In the genomic region with DNA sequence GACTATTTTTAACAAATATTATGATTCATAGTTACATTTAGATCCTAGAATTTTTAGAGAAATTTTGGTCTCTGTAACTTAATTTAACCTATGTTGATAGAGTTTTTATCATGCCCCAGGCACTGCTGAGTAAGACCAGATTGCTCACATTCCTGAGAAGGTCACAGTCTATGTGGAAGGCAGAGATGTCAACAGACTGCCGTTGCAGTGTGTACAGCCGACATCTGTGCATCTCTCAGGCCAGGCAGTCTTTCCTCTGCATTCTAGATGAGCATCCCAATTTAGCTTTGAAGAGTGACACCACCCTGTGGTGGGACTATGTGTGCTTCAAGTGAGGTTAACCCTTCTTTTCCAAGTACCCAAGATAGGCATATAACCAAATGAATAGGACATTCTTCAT, we compare ENCODE assay signal across 12 mouse cellular contexts.
"Had no signal": no experiment of that assay in that cellular context is flagged by ENCODE, and none has a peak within 500 bp of the region (broad histone marks: within the 10 kb centered on the region; RNA-seq: fewer than 3 reads in every experiment).

No protein-coding gene starts in this region.

- H3K9me3 ChIP-seq: limb, embryonic 13.5 days; midbrain, embryonic 13.5 days; neural tube, embryonic 15.5 days had no signal

- H3K9ac ChIP-seq: limb, embryonic 13.5 days; liver, embryonic 14.5 days; midbrain, embryonic 13.5 days; neural tube, embryonic 15.5 days had no signal

- H3K27me3 ChIP-seq: limb, embryonic 13.5 days; midbrain, embryonic 13.5 days; neural tube, embryonic 15.5 days had no signal

- H3K4me1 ChIP-seq: limb, embryonic 13.5 days; midbrain, embryonic 13.5 days; neural tube, embryonic 15.5 days had no signal

- H3K36me3 ChIP-seq: limb, embryonic 13.5 days; midbrain, embryonic 13.5 days; neural tube, embryonic 15.5 days had no signal

- DNase-seq: kidney, adult 9 months; kidney, postnatal 36 days; lung, adult 18-20 months; lung, postnatal 36 days; thymus, postnatal 4 days had no signal

- H3K4me2 ChIP-seq: limb, embryonic 13.5 days; midbrain, embryonic 13.5 days; neural tube, embryonic 15.5 days had no signal

- H3K27ac ChIP-seq: kidney, postnatal 0 days; layer of hippocampus, adult 2 months; left cerebral cortex, adult 2 months; limb, embryonic 13.5 days; liver, embryonic 14.5 days; midbrain, embryonic 13.5 days; neural tube, embryonic 15.5 days had no signal

- ATAC-seq: midbrain, embryonic 13.5 days had no signal

- H3K4me3 ChIP-seq: layer of hippocampus, adult 2 months; left cerebral cortex, adult 2 months; limb, embryonic 13.5 days; midbrain, embryonic 13.5 days; neural tube, embryonic 15.5 days had no signal
